Mouse (Mus musculus): Measurements from ENCODE around the gene Rnaseh2b. TPM values are rescaled to one million over a fixed set of nuclear protein-coding genes. Genes with fewer than 3 reads are reported as not detected.

Rnaseh2b gene
- polyA plus RNA-seq, 1 experiment = 15.3 TPM

GRCm38 (mm10) chr14:62328606-62329005 is 36.2 kb downstream of the Rnaseh2b start:
- Histone ChIP-seq H3K79me2 (ENCODE audit: control insufficient read depth, insufficient read depth) (peaks cover 9% of the 10 kb centered on the region), H3K36me3 (ENCODE audit: control insufficient read depth, insufficient read depth) (no peaks in the 10 kb centered on the region), H3K27me3 (ENCODE audit: control insufficient read depth, insufficient read depth, insufficient read length) (no peaks in the 10 kb centered on the region), H3ac (ENCODE audit: control insufficient read depth, insufficient read length, low read depth) (no peak overlapping the region), H3K4me3 (ENCODE audit: insufficient read depth, poor library complexity, severe bottlenecking) (no peak overlapping the region), H3K79me3 (ENCODE audit: low read depth) (no peaks in the 10 kb centered on the region)
- no peak for TF ChIP-seq MAX (IDR thresholded peaks at IDR 0.05)
- TF ChIP-seq MYOD1 (IDR thresholded peaks at IDR 0.05; ENCODE audit: control insufficient read depth, insufficient read length, low read depth) = no peak
- no peak for TF ChIP-seq USF1 (IDR thresholded peaks at IDR 0.05; ENCODE audit: low read depth)
- TF ChIP-seq CTCF (IDR thresholded peaks at IDR 0.05; ENCODE audit: control insufficient read depth, insufficient read depth, insufficient read length) = no peak
- no peak for TF ChIP-seq FOSL1 (IDR thresholded peaks at IDR 0.05; ENCODE audit: insufficient read depth, low read length, poor library complexity, severe bottlenecking)
- no peak for TF ChIP-seq CEBPB (IDR thresholded peaks at IDR 0.05; ENCODE audit: low read depth)
- TF ChIP-seq MYOG (IDR thresholded peaks at IDR 0.05; ENCODE audit: control insufficient read depth, extremely low read depth, insufficient read length) = no peak

- Histone ChIP-seq H3K79me2 (ENCODE audit: control insufficient read depth, insufficient read depth) (peaks cover 19% of the 10 kb centered on the region), H3K27me3 (ENCODE audit: control insufficient read depth, insufficient read depth, insufficient read length) (no peaks in the 10 kb centered on the region), H3K79me3 (ENCODE audit: low read depth) (peaks cover 4% of the 10 kb centered on the region), H3K36me3 (ENCODE audit: control insufficient read depth, insufficient read depth) (no peaks in the 10 kb centered on the region), H3K4me3 (ENCODE audit: insufficient read depth, poor library complexity, severe bottlenecking) (no peak overlapping the region), H3ac (ENCODE audit: control insufficient read depth, insufficient read length, low read depth) (no peak overlapping the region)
- no peak for TF ChIP-seq CEBPB (IDR thresholded peaks at IDR 0.05; ENCODE audit: low read depth)
- no peak for TF ChIP-seq MYOG (IDR thresholded peaks at IDR 0.05; ENCODE audit: control insufficient read depth, extremely low read depth, insufficient read length)
- TF ChIP-seq MAX (IDR thresholded peaks at IDR 0.05) = no peak
- no peak for TF ChIP-seq CTCF (IDR thresholded peaks at IDR 0.05; ENCODE audit: control insufficient read depth, insufficient read depth, insufficient read length)
- TF ChIP-seq MYOD1 (IDR thresholded peaks at IDR 0.05; ENCODE audit: control insufficient read depth, insufficient read length, low read depth) = no peak
- TF ChIP-seq USF1 (IDR thresholded peaks at IDR 0.05; ENCODE audit: low read depth) = no peak
- TF ChIP-seq FOSL1 (IDR thresholded peaks at IDR 0.05; ENCODE audit: insufficient read depth, low read length, poor library complexity, severe bottlenecking) = no peak
Observed at GRCm38 (mm10) chr14:62329631-62330030, 37.2 kb downstream of the Rnaseh2b start.

GRCm38 (mm10) chr14:62331457-62331856 is 39.1 kb downstream of the Rnaseh2b start:
- TF ChIP-seq MAX (IDR thresholded peaks at IDR 0.05) = no peak
- no peak for TF ChIP-seq CEBPB (IDR thresholded peaks at IDR 0.05; ENCODE audit: low read depth)
- TF ChIP-seq MYOD1 (IDR thresholded peaks at IDR 0.05; ENCODE audit: control insufficient read depth, insufficient read length, low read depth) = no peak
- TF ChIP-seq MYOG (IDR thresholded peaks at IDR 0.05; ENCODE audit: control insufficient read depth, extremely low read depth, insufficient read length) = no peak

GRCm38 (mm10) chr14:62331866-62332619 is 39.7 kb downstream of the Rnaseh2b start:
- Histone ChIP-seq H3ac (ENCODE audit: control insufficient read depth, insufficient read length, low read depth) (peak overlapping the region; percentile 74), H3K36me3 (ENCODE audit: control insufficient read depth, insufficient read depth) (no peaks in the 10 kb centered on the region), H3K27me3 (ENCODE audit: control insufficient read depth, insufficient read depth, insufficient read length) (no peaks in the 10 kb centered on the region), H3K79me2 (ENCODE audit: control insufficient read depth, insufficient read depth) (peaks cover 27% of the 10 kb centered on the region), H3K79me3 (ENCODE audit: low read depth) (peaks cover 8% of the 10 kb centered on the region), H3K4me3 (ENCODE audit: insufficient read depth, poor library complexity, severe bottlenecking) (peak overlapping the region; percentile 51)
- no peak for TF ChIP-seq FOSL1 (IDR thresholded peaks at IDR 0.05; ENCODE audit: insufficient read depth, low read length, poor library complexity, severe bottlenecking)
- peak; percentile 84 for TF ChIP-seq MAX (IDR thresholded peaks at IDR 0.05)
- no peak for TF ChIP-seq CEBPB (IDR thresholded peaks at IDR 0.05; ENCODE audit: low read depth)
- no peak for TF ChIP-seq MYOD1 (IDR thresholded peaks at IDR 0.05; ENCODE audit: control insufficient read depth, insufficient read length, low read depth)
- no peak for TF ChIP-seq MYOG (IDR thresholded peaks at IDR 0.05; ENCODE audit: control insufficient read depth, extremely low read depth, insufficient read length)
- peak; percentile 89 for TF ChIP-seq USF1 (IDR thresholded peaks at IDR 0.05; ENCODE audit: low read depth)

More at GRCm38 (mm10) chr14:62331457-62331856, 39.1 kb downstream of the Rnaseh2b start:
- peak overlapping the region; percentile 7 for H3ac ChIP-seq (ENCODE audit: control insufficient read depth, insufficient read length, low read depth)
- H3K27me3 ChIP-seq (ENCODE audit: control insufficient read depth, insufficient read depth, insufficient read length) = no peaks in the 10 kb centered on the region
- peak overlapping the region; percentile 51 for H3K4me3 ChIP-seq (ENCODE audit: insufficient read depth, poor library complexity, severe bottlenecking)
- peaks cover 27% of the 10 kb centered on the region for H3K79me2 ChIP-seq (ENCODE audit: control insufficient read depth, insufficient read depth)
- peaks cover 6% of the 10 kb centered on the region for H3K79me3 ChIP-seq (ENCODE audit: low read depth)
- H3K36me3 ChIP-seq (ENCODE audit: control insufficient read depth, insufficient read depth) = no peaks in the 10 kb centered on the region

DNA sequence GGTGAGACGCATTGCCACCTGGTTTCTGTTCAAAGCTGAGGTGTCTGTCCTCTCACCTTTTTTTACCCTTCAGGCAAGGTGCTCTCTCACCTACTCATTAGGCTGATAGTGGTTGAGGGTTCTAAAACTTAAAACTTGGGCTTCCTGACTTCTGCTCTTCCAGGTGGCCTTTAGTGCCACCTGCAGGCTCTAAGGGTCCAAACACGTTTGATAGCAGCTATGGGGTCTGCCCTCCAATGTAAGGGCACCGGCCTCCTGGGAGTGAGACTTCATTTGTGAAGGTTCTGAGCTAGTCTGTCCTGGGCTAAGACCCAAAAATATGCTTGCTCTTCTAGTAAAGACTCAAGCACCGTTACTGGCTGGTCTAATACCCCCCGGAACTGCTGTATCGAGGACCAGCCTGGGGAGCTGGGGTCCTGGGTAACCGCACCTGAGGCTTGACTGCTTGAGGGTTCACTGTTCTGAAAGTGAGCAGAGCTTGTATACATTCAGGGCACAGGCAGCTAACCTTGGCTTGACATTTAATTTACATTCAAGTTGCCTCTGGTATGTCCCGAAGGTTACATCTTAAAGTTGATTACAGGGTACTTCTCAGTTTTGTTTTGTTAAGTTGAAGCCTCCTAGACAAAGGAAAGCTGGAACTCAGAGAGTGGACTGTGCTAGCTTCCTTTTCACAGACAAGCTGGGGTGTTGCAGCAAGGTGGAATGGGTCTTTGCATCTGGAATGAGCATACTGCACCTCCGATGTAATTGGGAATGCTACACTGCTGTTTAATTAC is 41.7 kb downstream of the Rnaseh2b start:
- TF ChIP-seq MYOG (IDR thresholded peaks at IDR 0.05; ENCODE audit: control insufficient read depth, extremely low read depth, insufficient read length) (no peak), FOSL1 (IDR thresholded peaks at IDR 0.05; ENCODE audit: insufficient read depth, low read length, poor library complexity, severe bottlenecking) (no peak), MYOD1 (IDR thresholded peaks at IDR 0.05; ENCODE audit: control insufficient read depth, insufficient read length, low read depth) (no peak), USF1 (IDR thresholded peaks at IDR 0.05; ENCODE audit: low read depth) (no peak), CEBPB (IDR thresholded peaks at IDR 0.05; ENCODE audit: low read depth) (no peak), CTCF (IDR thresholded peaks at IDR 0.05; ENCODE audit: control insufficient read depth, insufficient read depth, insufficient read length) (no peak), MAX (IDR thresholded peaks at IDR 0.05) (no peak)
- Histone ChIP-seq H3K4me3 (ENCODE audit: insufficient read depth, poor library complexity, severe bottlenecking) (no peak overlapping the region), H3K36me3 (ENCODE audit: control insufficient read depth, insufficient read depth) (no peaks in the 10 kb centered on the region)

More for the DNA sequence above, 41.7 kb downstream of the Rnaseh2b start:
- peaks cover 35% of the 10 kb centered on the region for H3K79me2 ChIP-seq (ENCODE audit: control insufficient read depth, insufficient read depth)
- no peaks in the 10 kb centered on the region for H3K27me3 ChIP-seq (ENCODE audit: control insufficient read depth, insufficient read depth, insufficient read length)
- H3ac ChIP-seq (ENCODE audit: control insufficient read depth, insufficient read length, low read depth) = no peak overlapping the region
- peaks cover 10% of the 10 kb centered on the region for H3K79me3 ChIP-seq (ENCODE audit: low read depth)

Data from C2C12 (cell line).